Mouse (Mus musculus) c-Kit-negative CD71-positive TER-119-positive erythroid progenitor cells, embryonic 14.5 days (primary cell): ENCODE measurements at regions not wholly inside any gene's neighbourhood (a gene's known extent, or its start where the extent isn't known, plus 50 kb on each side); places are given as distances from the start of the nearest gene placed in this dataset.
"Not testable (repeated sequence)": the region's sequence is repeated elsewhere in the genome, so short reads cannot be mapped to it uniquely, and the experiment has no call there.

Experiments used
- DNase-seq: peaks from one replicate; pipeline ENCODE4 v3.0.0-alpha.2; 2013; ENCODE audit warnings: low read depth, low spot score

- DNase-seq = not testable (repeated sequence)
Measured at GRCm38 (mm10) chr19:8496561-8496960, 91.7 kb upstream of the Slc22a30 start.

- DNase-seq = not testable (repeated sequence)
Measured at GRCm38 (mm10) chr19:8497526-8497925, 92.6 kb upstream of the Slc22a30 start.

DNA sequence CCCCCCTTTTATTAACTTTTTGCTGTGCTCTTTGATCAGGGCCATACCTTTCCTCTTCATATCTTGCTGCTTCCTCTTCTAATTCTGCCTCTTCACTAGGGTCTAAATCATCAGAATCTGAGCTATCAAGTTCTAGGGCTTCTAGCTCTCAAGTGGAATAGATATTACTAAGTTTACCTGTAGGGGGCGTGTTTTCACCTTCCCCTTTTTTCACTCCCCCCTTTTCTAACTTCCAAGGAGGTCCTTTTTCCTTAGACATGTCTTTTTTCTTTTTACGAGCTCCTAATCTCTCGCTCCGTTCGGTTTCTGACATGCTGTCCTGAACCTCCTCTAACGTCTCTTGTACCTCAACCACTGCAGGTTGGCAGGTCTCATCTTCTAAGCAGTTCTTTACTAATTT is 73.3 kb upstream of the Slc22a8 start:
- DNase-seq = peak; percentile 15

- peak; percentile 44 for DNase-seq
Measured at GRCm38 (mm10) chr19:8518273-8518672, 72.8 kb upstream of the Slc22a8 start.

- peak; percentile 12 for DNase-seq
Measured at GRCm38 (mm10) chr19:8518933-8519332, 72.1 kb upstream of the Slc22a8 start.

- no peak for DNase-seq
Measured at GRCm38 (mm10) chr19:8534597-8534996, 56.5 kb upstream of the Slc22a8 start.

DNA sequence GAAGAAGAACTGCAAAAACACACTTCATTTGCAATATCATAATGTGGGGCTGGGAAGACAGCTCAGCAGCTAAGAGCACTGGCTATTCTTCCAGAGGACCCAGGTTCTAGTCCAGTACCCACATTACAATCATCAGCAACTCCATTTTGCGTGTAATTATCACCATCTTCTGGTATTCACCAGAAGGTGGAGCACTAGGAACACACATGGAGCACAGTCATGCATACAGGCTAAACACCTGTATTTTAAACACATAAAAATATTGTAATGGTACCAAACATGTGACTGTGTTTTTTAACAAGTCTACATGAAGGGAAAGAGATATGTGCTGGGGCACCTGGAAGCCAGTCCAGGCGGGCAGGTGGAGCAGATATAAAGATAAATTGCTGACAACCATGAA is 55.0 kb upstream of the Slc22a8 start:
- DNase-seq = no peak
